Mouse (Mus musculus): ENCODE data around the gene Caprin2. TPM values are rescaled to one million over a fixed set of nuclear protein-coding genes. Genes with fewer than 3 reads are reported as not detected.
A peak's percentile ranks its signal among the peaks of the same experiment; 100 is the strongest.
"Not testable (repeated sequence)": the region's sequence is repeated elsewhere in the genome, so short reads cannot be mapped to it uniquely, and the experiment has no call there.

Caprin2 gene
- polyA plus RNA-seq, 1 experiment from 2014 or later, result 10.5 TPM

GRCm38 (mm10) chr6:148937693-148938092 is 41.7 kb upstream of the Caprin2 start:
- 42% methylated on average over 1 of the region's 1 CpGs for WGBS
- H3K4me3 ChIP-seq (ENCODE audit: control insufficient read depth in 1 of 2, insufficient read depth in 1 of 2, low read depth in 1 of 2, low read length in 2 of 2), result no peak overlapping the region
- H3K4me1 ChIP-seq (ENCODE audit: control insufficient read depth in 2 of 2, insufficient read depth in 2 of 2, low read length in 2 of 2), result peaks cover 2 to 15% of the 10 kb centered on the region in 2 experiments; a peak in 3 of 4 replicates
- ATAC-seq (ENCODE audit: insufficient number of reproducible peaks, insufficient read depth, low FRiP score, low read depth), result no peak
- no peak overlapping the region for H3K27ac ChIP-seq (replicated peaks in 1 of 2; ENCODE audit: control insufficient read depth in 1 of 2, insufficient read depth in 1 of 2, low read depth in 2 of 2, low read length in 2 of 2)
- no peak overlapping the region for H3K4me2 ChIP-seq (ENCODE audit: low read length)
- H3K9ac ChIP-seq (ENCODE audit: low read length), result no peak overlapping the region
- H3K9me3 ChIP-seq (ENCODE audit: control insufficient read depth, low read length), result no peaks in the 10 kb centered on the region
- H3K27me3 ChIP-seq (ENCODE audit: control insufficient read depth, insufficient read depth, low read length), result no peaks in the 10 kb centered on the region
- H3K36me3 ChIP-seq (ENCODE audit: control insufficient read depth, insufficient read depth, low read length), result peaks cover 8% of the 10 kb centered on the region; the same call in 1 of the 2 replicates

DNA sequence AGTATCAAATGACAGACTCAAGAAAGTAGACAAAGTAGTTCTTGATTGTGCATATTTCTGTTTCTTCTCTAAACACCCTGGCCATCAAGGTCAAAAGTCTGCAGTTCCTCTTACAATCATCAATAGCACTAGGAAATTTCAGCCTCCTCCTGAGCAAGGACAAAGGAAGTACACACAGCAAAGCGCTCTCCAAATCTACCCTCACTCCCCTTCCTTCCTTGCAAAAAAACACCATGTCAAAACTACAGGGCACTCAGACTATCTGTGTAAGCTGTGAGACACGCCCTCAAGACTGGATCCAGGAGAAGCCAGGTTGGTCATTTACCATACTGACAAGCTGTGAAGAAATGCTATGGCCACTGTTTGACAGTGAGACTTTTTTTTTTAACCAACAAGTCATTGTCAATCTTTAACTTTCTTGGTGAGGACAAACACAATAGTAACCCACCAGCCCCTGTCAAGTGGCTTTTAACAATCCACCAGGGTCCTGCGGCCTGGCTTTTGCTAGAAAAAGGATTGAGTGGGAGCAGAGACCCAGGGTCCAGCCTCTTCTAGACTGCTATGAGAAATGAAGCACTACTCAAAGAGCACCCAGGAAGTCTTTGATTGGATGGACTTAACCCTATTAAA is 39.0 kb upstream of the Caprin2 start:
- no peak overlapping the region for H3K9ac ChIP-seq (ENCODE audit: low read length)
- H3K27me3 ChIP-seq (ENCODE audit: control insufficient read depth, insufficient read depth, low read length), result no peaks in the 10 kb centered on the region
- no peak overlapping the region for H3K4me3 ChIP-seq (ENCODE audit: control insufficient read depth in 1 of 2, insufficient read depth in 1 of 2, low read depth in 1 of 2, low read length in 2 of 2)
- no peaks in the 10 kb centered on the region for H3K9me3 ChIP-seq (ENCODE audit: control insufficient read depth, low read length)
- H3K4me1 ChIP-seq (ENCODE audit: control insufficient read depth in 2 of 2, insufficient read depth in 2 of 2, low read length in 2 of 2), result peaks cover 2 to 12% of the 10 kb centered on the region in 2 experiments; a peak in 3 of 4 replicates
- no peak overlapping the region for H3K4me2 ChIP-seq (ENCODE audit: low read length)
- H3K36me3 ChIP-seq (ENCODE audit: control insufficient read depth, insufficient read depth, low read length), result peaks cover 29% of the 10 kb centered on the region
- ATAC-seq (ENCODE audit: insufficient number of reproducible peaks, insufficient read depth, low FRiP score, low read depth), result no peak
- H3K27ac ChIP-seq (replicated peaks in 1 of 2; ENCODE audit: control insufficient read depth in 1 of 2, insufficient read depth in 1 of 2, low read depth in 2 of 2, low read length in 2 of 2), result peak overlapping the region in 1 of 2 experiments; percentile 9; a peak in 1 of 4 replicates
- WGBS, result 54% methylated on average over 3 of the region's 3 CpGs

- H3K9me3 ChIP-seq (ENCODE audit: control insufficient read depth, low read length), result no peaks in the 10 kb centered on the region
- H3K27ac ChIP-seq (replicated peaks in 1 of 2; ENCODE audit: control insufficient read depth in 1 of 2, insufficient read depth in 1 of 2, low read depth in 2 of 2, low read length in 2 of 2), result no peak overlapping the region
- H3K4me3 ChIP-seq (ENCODE audit: control insufficient read depth in 1 of 2, insufficient read depth in 1 of 2, low read depth in 1 of 2, low read length in 2 of 2), result no peak overlapping the region
- H3K27me3 ChIP-seq (ENCODE audit: control insufficient read depth, insufficient read depth, low read length), result no peaks in the 10 kb centered on the region
- H3K9ac ChIP-seq (ENCODE audit: low read length), result no peak overlapping the region
- WGBS, result 85% methylated on average over 6 of the region's 6 CpGs
- peaks cover 65% of the 10 kb centered on the region for H3K36me3 ChIP-seq (ENCODE audit: control insufficient read depth, insufficient read depth, low read length)
- no peak overlapping the region for H3K4me2 ChIP-seq (ENCODE audit: low read length)
- no peak for ATAC-seq (ENCODE audit: insufficient number of reproducible peaks, insufficient read depth, low FRiP score, low read depth)
- peaks cover 2 to 12% of the 10 kb centered on the region in 2 experiments; a peak in 3 of 4 replicates for H3K4me1 ChIP-seq (ENCODE audit: control insufficient read depth in 2 of 2, insufficient read depth in 2 of 2, low read length in 2 of 2)
These were observed 35.2 kb upstream of the Caprin2 start for GRCm38 (mm10) chr6:148931281-148931680.

- Histone ChIP-seq H3K27ac (replicated peaks in 1 of 2; ENCODE audit: control insufficient read depth in 1 of 2, insufficient read depth in 1 of 2, low read depth in 2 of 2, low read length in 2 of 2) (no peak overlapping the region), H3K4me3 (ENCODE audit: control insufficient read depth in 1 of 2, insufficient read depth in 1 of 2, low read depth in 1 of 2, low read length in 2 of 2) (no peak overlapping the region), H3K36me3 (ENCODE audit: control insufficient read depth, insufficient read depth, low read length) (peaks cover 31% of the 10 kb centered on the region), H3K9me3 (ENCODE audit: control insufficient read depth, low read length) (no peaks in the 10 kb centered on the region), H3K4me2 (ENCODE audit: low read length) (no peak overlapping the region), H3K27me3 (ENCODE audit: control insufficient read depth, insufficient read depth, low read length) (no peaks in the 10 kb centered on the region), H3K4me1 (ENCODE audit: control insufficient read depth in 2 of 2, insufficient read depth in 2 of 2, low read length in 2 of 2) (no peaks in the 10 kb centered on the region), H3K9ac (ENCODE audit: low read length) (no peak overlapping the region)
- no peak for ATAC-seq (ENCODE audit: insufficient number of reproducible peaks, insufficient read depth, low FRiP score, low read depth)
These were observed 22.9 kb upstream of the Caprin2 start for GRCm38 (mm10) chr6:148918841-148919398.

- no peak overlapping the region for H3K4me2 ChIP-seq (ENCODE audit: low read length)
- H3K4me1 ChIP-seq (ENCODE audit: control insufficient read depth in 2 of 2, insufficient read depth in 2 of 2, low read length in 2 of 2), result no peaks in the 10 kb centered on the region
- H3K27ac ChIP-seq (replicated peaks in 1 of 2; ENCODE audit: control insufficient read depth in 1 of 2, insufficient read depth in 1 of 2, low read depth in 2 of 2, low read length in 2 of 2), result no peak overlapping the region
- H3K9ac ChIP-seq (ENCODE audit: low read length), result no peak overlapping the region
- WGBS, result 66% methylated on average over 1 of the region's 1 CpGs
- H3K9me3 ChIP-seq (ENCODE audit: control insufficient read depth, low read length), result no peaks in the 10 kb centered on the region
- H3K36me3 ChIP-seq (ENCODE audit: control insufficient read depth, insufficient read depth, low read length), result peaks cover 19% of the 10 kb centered on the region
- ATAC-seq (ENCODE audit: insufficient number of reproducible peaks, insufficient read depth, low FRiP score, low read depth), result no peak
- no peak overlapping the region for H3K4me3 ChIP-seq (ENCODE audit: control insufficient read depth in 1 of 2, insufficient read depth in 1 of 2, low read depth in 1 of 2, low read length in 2 of 2)
- H3K27me3 ChIP-seq (ENCODE audit: control insufficient read depth, insufficient read depth, low read length), result no peaks in the 10 kb centered on the region
These were observed 21.6 kb upstream of the Caprin2 start for GRCm38 (mm10) chr6:148917672-148918071.

GRCm38 (mm10) chr6:148916817-148917216 is 20.8 kb upstream of the Caprin2 start:
- Histone ChIP-seq H3K9me3 (ENCODE audit: control insufficient read depth, low read length) (no peaks in the 10 kb centered on the region), H3K4me2 (ENCODE audit: low read length) (no peak overlapping the region), H3K27ac (replicated peaks in 1 of 2; ENCODE audit: control insufficient read depth in 1 of 2, insufficient read depth in 1 of 2, low read depth in 2 of 2, low read length in 2 of 2) (no peak overlapping the region), H3K9ac (ENCODE audit: low read length) (no peak overlapping the region), H3K4me1 (ENCODE audit: control insufficient read depth in 2 of 2, insufficient read depth in 2 of 2, low read length in 2 of 2) (no peaks in the 10 kb centered on the region), H3K36me3 (ENCODE audit: control insufficient read depth, insufficient read depth, low read length) (peaks cover 19% of the 10 kb centered on the region), H3K27me3 (ENCODE audit: control insufficient read depth, insufficient read depth, low read length) (no peaks in the 10 kb centered on the region), H3K4me3 (ENCODE audit: control insufficient read depth in 1 of 2, insufficient read depth in 1 of 2, low read depth in 1 of 2, low read length in 2 of 2) (no peak overlapping the region)
- no peak for ATAC-seq (ENCODE audit: insufficient number of reproducible peaks, insufficient read depth, low FRiP score, low read depth)
- WGBS, result 34% methylated on average over 3 of the region's 3 CpGs

DNA sequence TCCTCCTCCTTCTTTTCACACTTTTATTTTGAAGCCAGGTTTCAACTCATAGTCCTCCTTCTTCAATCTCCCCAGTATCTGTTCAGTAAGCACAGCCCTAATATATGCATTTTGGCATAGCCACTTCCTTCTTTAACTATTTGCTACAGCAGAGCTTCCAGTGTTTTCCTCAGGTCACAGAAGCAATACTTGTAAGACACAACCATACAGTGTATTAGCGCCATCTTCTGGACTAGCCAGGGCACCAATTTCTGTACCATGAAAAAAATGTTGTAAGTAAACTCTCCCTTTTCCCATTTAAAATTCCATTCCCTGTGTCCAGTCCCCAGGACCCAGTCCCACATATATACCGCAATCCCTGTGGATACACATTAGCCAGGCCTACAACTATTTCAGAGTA is 17.9 kb upstream of the Caprin2 start:
- H3K4me1 ChIP-seq (ENCODE audit: control insufficient read depth in 2 of 2, insufficient read depth in 2 of 2, low read length in 2 of 2), result no peaks in the 10 kb centered on the region
- H3K4me3 ChIP-seq (ENCODE audit: control insufficient read depth in 1 of 2, insufficient read depth in 1 of 2, low read depth in 1 of 2, low read length in 2 of 2), result no peak overlapping the region
- ATAC-seq (ENCODE audit: insufficient number of reproducible peaks, insufficient read depth, low FRiP score, low read depth), result no peak
- no peak overlapping the region for H3K9ac ChIP-seq (ENCODE audit: low read length)
- H3K27me3 ChIP-seq (ENCODE audit: control insufficient read depth, insufficient read depth, low read length), result no peaks in the 10 kb centered on the region
- H3K9me3 ChIP-seq (ENCODE audit: control insufficient read depth, low read length), result no peaks in the 10 kb centered on the region
- no peak overlapping the region for H3K27ac ChIP-seq (replicated peaks in 1 of 2; ENCODE audit: control insufficient read depth in 1 of 2, insufficient read depth in 1 of 2, low read depth in 2 of 2, low read length in 2 of 2)
- no peak overlapping the region for H3K4me2 ChIP-seq (ENCODE audit: low read length)
- H3K36me3 ChIP-seq (ENCODE audit: control insufficient read depth, insufficient read depth, low read length), result no peaks in the 10 kb centered on the region
- WGBS, result 17% methylated on average over 2 of the region's 2 CpGs

GRCm38 (mm10) chr6:148911906-148912305 is 15.9 kb upstream of the Caprin2 start:
- H3K4me2 ChIP-seq (ENCODE audit: low read length); H3K4me3 ChIP-seq (ENCODE audit: control insufficient read depth in 1 of 2, insufficient read depth in 1 of 2, low read depth in 1 of 2, low read length in 2 of 2); H3K4me1 ChIP-seq (ENCODE audit: control insufficient read depth in 2 of 2, insufficient read depth in 2 of 2, low read length in 2 of 2); H3K27me3 ChIP-seq (ENCODE audit: control insufficient read depth, insufficient read depth, low read length); H3K9me3 ChIP-seq (ENCODE audit: control insufficient read depth, low read length); ATAC-seq (ENCODE audit: insufficient number of reproducible peaks, insufficient read depth, low FRiP score, low read depth); H3K27ac ChIP-seq (replicated peaks in 1 of 2; ENCODE audit: control insufficient read depth in 1 of 2, insufficient read depth in 1 of 2, low read depth in 2 of 2, low read length in 2 of 2); H3K36me3 ChIP-seq (ENCODE audit: control insufficient read depth, insufficient read depth, low read length); H3K9ac ChIP-seq (ENCODE audit: low read length): not testable (repeated sequence)
- WGBS, result 76% methylated on average over 8 of the region's 8 CpGs
